ENCODE assay signal across 8 mouse cellular contexts in genomic region chr11:60728260-60728761, GRCm38 (mm10). TPM values are rescaled to one million over a fixed set of nuclear protein-coding genes. Genes with fewer than 3 reads are reported as not detected.
DNase-seq lines count a peak whose midpoint lies in the region; ATAC-seq and TF ChIP-seq lines count a peak whose summit lies in the region.

Gene Mief2, plus strand, starts transcription at chr11:60728398.

- under 1% methylated on average over 44 of the region's 44 CpGs for WGBS in bone marrow, adult 2 months
- WGBS in embryonic facial prominence, embryonic 15.5 days, result 3% methylated on average over 44 of the region's 44 CpGs
- WGBS in limb, embryonic 14.5 days, result under 1% methylated on average over 44 of the region's 44 CpGs
- WGBS in midbrain, postnatal 0 days, result under 1% methylated on average over 44 of the region's 44 CpGs

- H3K27ac ChIP-seq in bone marrow, adult 2 months (ENCODE audit: control insufficient read depth, insufficient read depth, low read depth, low read length, poor library complexity), result peak within 1 kb of the TSS; percentile 96
- H3K27ac ChIP-seq in embryonic facial prominence, embryonic 15.5 days (replicated peaks), result peak within 1 kb of the TSS; percentile 94
- H3K27ac ChIP-seq in limb, embryonic 14.5 days (replicated peaks; ENCODE audit: low read depth, low read length), result peak within 1 kb of the TSS; percentile 77
- H3K27ac ChIP-seq in midbrain, postnatal 0 days (ENCODE audit: low read depth, low read length), result peak within 1 kb of the TSS; percentile 90

- H3K4me3 ChIP-seq in bone marrow, adult 2 months (replicated peaks; ENCODE audit: control insufficient read depth, low read depth, low read length), result peak within 1 kb of the TSS; percentile 95
- H3K4me3 ChIP-seq in embryonic facial prominence, embryonic 15.5 days (replicated peaks), result peak within 1 kb of the TSS; percentile 94
- peak within 1 kb of the TSS; percentile 86 for H3K4me3 ChIP-seq in limb, embryonic 14.5 days (replicated peaks; ENCODE audit: low read length)
- H3K4me3 ChIP-seq in midbrain, postnatal 0 days (ENCODE audit: low read depth, low read length), result peak within 1 kb of the TSS; percentile 89

- DNase-seq in 416B (ENCODE audit: low read depth), result peak; percentile 98
- DNase-seq in heart, adult 8-10 months (ENCODE audit: low spot score), result peak; percentile 96
- DNase-seq in kidney, adult 9 months, result peak; percentile 97
- DNase-seq in limb, embryonic 14.5 days (ENCODE audit: low spot score), result peak; percentile 93
- DNase-seq in midbrain, postnatal 0 days (ENCODE audit: low spot score), result peak; percentile 98
- peak; percentile 79 to 82 for DNase-seq in spleen, postnatal 14 days (ENCODE audit: low spot score in 2 of 2)

- H3K27me3 ChIP-seq in embryonic facial prominence, embryonic 15.5 days, result no peaks in the 10 kb centered on the region
- H3K27me3 ChIP-seq in limb, embryonic 14.5 days (ENCODE audit: control insufficient read depth, insufficient read depth, low read length), result no peaks in the 10 kb centered on the region
- no peaks in the 10 kb centered on the region for H3K27me3 ChIP-seq in midbrain, postnatal 0 days (ENCODE audit: insufficient read depth, low read length)

- peak; percentile 90 for ATAC-seq in embryonic facial prominence, embryonic 15.5 days (ENCODE audit: insufficient number of reproducible peaks, low FRiP score, low TSS enrichment, low read depth)
- peak; percentile 94 for ATAC-seq in limb, embryonic 14.5 days (ENCODE audit: low FRiP score, low read depth)
- peak; percentile 93 for ATAC-seq in midbrain, postnatal 0 days (ENCODE audit: low FRiP score)

- no peak for TF ChIP-seq CTCF in bone marrow, adult 2 months (IDR thresholded peaks at IDR 0.05; ENCODE audit: control insufficient read depth, insufficient read depth, low read length)
- TF ChIP-seq CTCF in midbrain, postnatal 0 days (IDR thresholded peaks at IDR 0.05), result no peak

- peaks cover 38% of the 10 kb centered on the region for H3K36me3 ChIP-seq in embryonic facial prominence, embryonic 15.5 days
- peaks cover 40% of the 10 kb centered on the region for H3K36me3 ChIP-seq in limb, embryonic 14.5 days (ENCODE audit: control insufficient read depth, insufficient read depth, low read length)
- H3K36me3 ChIP-seq in midbrain, postnatal 0 days (ENCODE audit: insufficient read depth, low read length), result peaks cover 40% of the 10 kb centered on the region

- TF ChIP-seq POLR2A in bone marrow, adult 2 months (IDR thresholded peaks at IDR 0.05; ENCODE audit: borderline replicate concordance, control insufficient read depth, low read depth, low read length), result peak; percentile 51; the same call in 1 of the 2 replicates
- TF ChIP-seq POLR2A in limb, embryonic 14.5 days (IDR thresholded peaks at IDR 0.05; ENCODE audit: borderline replicate concordance, extremely low read depth, insufficient read depth, insufficient read length), result no peak

- no peaks in the 10 kb centered on the region for H3K9me3 ChIP-seq in embryonic facial prominence, embryonic 15.5 days (replicated peaks)
- no peaks in the 10 kb centered on the region for H3K9me3 ChIP-seq in limb, embryonic 14.5 days (ENCODE audit: control insufficient read depth, low read length)
- H3K9me3 ChIP-seq in midbrain, postnatal 0 days (ENCODE audit: low read length), result no peaks in the 10 kb centered on the region

- H3K4me1 ChIP-seq in bone marrow, adult 2 months (ENCODE audit: control insufficient read depth, insufficient read depth, low read length), result peaks cover 7% of the 10 kb centered on the region; the same call in 1 of the 2 replicates
- H3K4me1 ChIP-seq in embryonic facial prominence, embryonic 15.5 days, result peaks cover 30% of the 10 kb centered on the region
- peaks cover 21% of the 10 kb centered on the region for H3K4me1 ChIP-seq in limb, embryonic 14.5 days (ENCODE audit: control insufficient read depth, insufficient read depth, low read length)
- peaks cover 14% of the 10 kb centered on the region for H3K4me1 ChIP-seq in midbrain, postnatal 0 days (ENCODE audit: insufficient read depth, low read length)

- H3K9ac ChIP-seq in embryonic facial prominence, embryonic 15.5 days, result peak within 1 kb of the TSS; percentile 79
- H3K9ac ChIP-seq in limb, embryonic 14.5 days (ENCODE audit: low read depth, low read length, severe bottlenecking), result peak within 1 kb of the TSS; percentile 81
- H3K9ac ChIP-seq in midbrain, postnatal 0 days (replicated peaks; ENCODE audit: low read length, poor library complexity, severe bottlenecking), result peak within 1 kb of the TSS; percentile 90

- H3K4me2 ChIP-seq in embryonic facial prominence, embryonic 15.5 days (replicated peaks), result peak within 1 kb of the TSS; percentile 77
- H3K4me2 ChIP-seq in limb, embryonic 14.5 days (replicated peaks; ENCODE audit: low read depth, low read length, severe bottlenecking), result peak within 1 kb of the TSS; percentile 77
- peak within 1 kb of the TSS; percentile 74 for H3K4me2 ChIP-seq in midbrain, postnatal 0 days (ENCODE audit: low read depth, low read length, poor library complexity, severe bottlenecking)

RNA-seq across cellular contexts. Expression of gene Mief2, which starts in this region (rescaled TPM):
- 4.1 and 11.7 TPM in 2 replicates for polyA plus RNA-seq in bone marrow, adult 2 months (2011; ENCODE audit: insufficient read depth, insufficient read length, low replicate concordance, missing spikeins)
- 15.1 and 15.3 TPM in 2 replicates for polyA plus RNA-seq in embryonic facial prominence, embryonic 15.5 days (2015; fragmentation: Nextera tagmentation; extraction: Ambion mirVana)
- 10 to 100 TPM; 37.3 to 51.5 (median 39.8) TPM for total RNA-seq in heart, adult 8-10 months (2022)
- polyA plus RNA-seq in limb, embryonic 14.5 days (2012; rRNA removed), result 18.9 and 22.2 TPM in 2 replicates
- polyA plus RNA-seq in limb, embryonic 14.5 days (2014; fragmentation: Nextera tagmentation; extraction: Ambion mirVana), result 14.7 and 17.9 TPM in 2 replicates
- total RNA-seq in midbrain, postnatal 0 days (2014; rRNA removed), result 36.6 and 37.9 TPM in 2 replicates
- 24.0 and 25.3 TPM in 2 replicates for polyA plus RNA-seq in midbrain, postnatal 0 days (2015; fragmentation: Nextera tagmentation; extraction: Ambion mirVana)

Comparison
In these comparisons a context has a peak if more than half of its experiments do, and no peak if none do; other contexts are left out.
1. Peak in every context shown above with its lines: DNase-seq, ATAC-seq, H3K4me3 ChIP-seq and H3K27ac ChIP-seq.